Mouse (Mus musculus) heart, embryonic 12.5 days (tissue): ENCODE measurements at regions not wholly inside any gene's neighbourhood (a gene's known extent, or its start where the extent isn't known, plus 50 kb on each side); places are given as distances from the start of the nearest gene placed in this dataset.
A peak's percentile ranks its signal among the peaks of the same experiment; 100 is the strongest.

Source experiments
- ATAC-seq: fragments of 200-750 bp; cut with Nextera tagmentation; 2 replicates; pipeline ENCODE4 v1.8.0; 2017; ENCODE audit warnings: moderate TSS enrichment, moderate library complexity; ENCODE audit not compliant: insufficient number of reproducible peaks, low FRiP score
- H3K27ac ChIP-seq: fragments of 300-500 bp; sonication (generic); 2 replicates; pipeline ENCODE4 v1.5.1; 2016; ENCODE audit warnings: mild to moderate bottlenecking, moderate library complexity; ENCODE audit not compliant: poor library complexity, severe bottlenecking
- H3K27me3 ChIP-seq: fragments of 300-500 bp; sonication (generic); replicated peaks from 2 replicates; pipeline ENCODE4 v1.6.1; 2016; ENCODE audit warnings: mild to moderate bottlenecking, moderate library complexity
- H3K36me3 ChIP-seq: fragments of 300-500 bp; sonication (generic); 2 replicates; pipeline ENCODE4 v1.6.1; 2016; ENCODE audit warnings: mild to moderate bottlenecking, moderate library complexity
- H3K4me1 ChIP-seq: fragments of 300-500 bp; sonication (generic); replicated peaks from 2 replicates; pipeline ENCODE4 v1.6.1; 2016; ENCODE audit warnings: mild to moderate bottlenecking
- H3K4me2 ChIP-seq: fragments of 300-500 bp; sonication (generic); 2 replicates; pipeline ENCODE4 v1.6.1; 2016; ENCODE audit warnings: mild to moderate bottlenecking, moderate library complexity
- H3K4me3 ChIP-seq: fragments of 300-500 bp; sonication (generic); 2 replicates; pipeline ENCODE4 v1.5.1; 2016; ENCODE audit warnings: mild to moderate bottlenecking
- H3K9ac ChIP-seq: fragments of 300-500 bp; sonication (generic); 2 replicates; pipeline ENCODE4 v1.6.1; 2016; ENCODE audit warnings: mild to moderate bottlenecking, moderate library complexity
- H3K9me3 ChIP-seq: fragments of 300-500 bp; sonication (generic); replicated peaks from 2 replicates; pipeline ENCODE4 v1.6.1; 2016; ENCODE audit warnings: mild to moderate bottlenecking, moderate library complexity
- WGBS: fragments of 180-500 bp; shearing (Covaris S2); methylation state at CpG from one replicate; pipeline ENCODE4 v1.1.7; 2016; 5-methylcytosine and 5-hydroxymethylcytosine counted together

DNA sequence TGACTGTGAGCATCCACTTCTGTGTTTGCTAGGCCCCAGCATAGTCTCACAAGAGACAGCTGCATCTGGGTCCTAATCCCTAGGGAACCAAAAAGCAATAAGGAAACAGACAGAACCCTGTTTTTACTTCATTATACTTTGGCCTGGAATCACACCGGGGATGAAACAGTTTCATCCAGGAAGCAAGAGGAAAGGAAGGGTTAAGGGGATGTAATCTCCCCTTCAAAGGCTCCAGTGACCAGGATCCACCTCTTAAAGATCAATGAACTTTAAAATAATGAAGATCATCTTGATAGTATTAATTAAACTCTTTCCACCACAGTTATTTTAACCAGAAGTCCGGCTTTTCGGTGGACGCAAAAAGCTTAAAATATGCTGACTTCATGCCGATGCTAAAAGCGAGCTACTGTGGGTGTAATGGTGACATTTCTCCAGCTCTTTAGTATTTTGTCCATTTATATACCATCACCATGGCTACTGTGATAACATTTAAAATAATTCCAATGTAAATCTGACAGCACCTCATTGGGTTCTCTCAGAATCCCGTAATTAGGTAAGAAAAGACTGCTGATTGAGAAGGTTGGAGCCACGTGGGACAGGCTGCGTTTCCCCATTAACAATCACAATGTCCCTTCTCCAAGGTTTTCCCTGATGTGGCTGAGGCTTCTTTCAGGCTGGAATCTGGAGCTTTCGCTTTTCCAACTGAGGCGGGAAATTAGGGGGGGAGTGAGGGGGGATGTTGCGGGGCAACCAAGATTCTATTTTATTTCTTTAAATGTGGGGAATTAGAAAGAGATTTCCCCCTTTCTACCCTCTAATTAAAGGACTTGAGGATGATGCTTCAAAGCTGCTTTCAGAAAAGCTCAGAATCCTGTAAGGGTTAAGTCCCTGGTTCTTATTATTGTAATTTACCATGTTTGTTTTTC lies 560.0 kb upstream of the Pdzrn3 start:
- H3K9me3 ChIP-seq, result no peaks in the 10 kb centered on the region
- H3K9ac ChIP-seq, result no peak overlapping the region
- H3K36me3 ChIP-seq, result no peaks in the 10 kb centered on the region
- no peaks in the 10 kb centered on the region for H3K4me1 ChIP-seq
- H3K27me3 ChIP-seq, result no peaks in the 10 kb centered on the region
- no peak overlapping the region for H3K27ac ChIP-seq
- ATAC-seq, result no peak
- 75% methylated on average over 12 of the region's 12 CpGs for WGBS
- no peak overlapping the region for H3K4me2 ChIP-seq
- no peak overlapping the region for H3K4me3 ChIP-seq

- no peaks in the 10 kb centered on the region for H3K36me3 ChIP-seq
- H3K27me3 ChIP-seq, result no peaks in the 10 kb centered on the region
- no peak overlapping the region for H3K4me2 ChIP-seq
- WGBS, result 83% methylated on average over 5 of the region's 5 CpGs
- no peak overlapping the region for H3K27ac ChIP-seq
- H3K4me3 ChIP-seq, result no peak overlapping the region
- no peak overlapping the region for H3K9ac ChIP-seq
- H3K4me1 ChIP-seq, result no peaks in the 10 kb centered on the region
- H3K9me3 ChIP-seq, result no peaks in the 10 kb centered on the region
- ATAC-seq, result no peak
Observed at GRCm38 (mm10) chr6:101931768-101932167, 554.1 kb upstream of the Pdzrn3 start.

- no peak for ATAC-seq
- Histone ChIP-seq H3K4me3 (no peak overlapping the region), H3K27me3 (no peaks in the 10 kb centered on the region), H3K27ac (no peak overlapping the region), H3K4me2 (no peak overlapping the region), H3K36me3 (no peaks in the 10 kb centered on the region), H3K4me1 (no peaks in the 10 kb centered on the region), H3K9ac (no peak overlapping the region), H3K9me3 (no peaks in the 10 kb centered on the region)
- 68% methylated on average over 4 of the region's 4 CpGs for WGBS
Observed at GRCm38 (mm10) chr6:101921686-101922085, 544.0 kb upstream of the Pdzrn3 start.

DNA sequence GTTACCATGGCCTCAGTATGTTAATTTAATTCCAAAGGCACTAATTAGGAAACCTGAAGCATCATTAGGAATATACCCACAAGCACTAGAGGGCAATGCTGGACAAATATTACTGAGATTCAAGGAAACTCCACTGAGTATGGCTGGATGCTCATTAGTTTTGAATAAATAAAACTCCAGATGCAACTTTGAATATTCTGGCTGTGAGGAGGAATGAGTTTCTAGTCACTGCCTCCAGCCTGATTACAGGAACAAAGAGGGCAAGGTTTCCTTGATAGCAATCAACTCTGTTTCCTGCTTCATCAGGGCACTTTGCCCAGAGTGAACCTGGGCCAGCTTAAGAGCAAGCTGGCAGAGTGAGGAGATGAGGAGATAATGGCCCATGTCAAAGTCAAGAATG lies 543.5 kb upstream of the Pdzrn3 start:
- no peaks in the 10 kb centered on the region for H3K36me3 ChIP-seq
- no peaks in the 10 kb centered on the region for H3K27me3 ChIP-seq
- H3K4me1 ChIP-seq, result no peaks in the 10 kb centered on the region
- no peak overlapping the region for H3K9ac ChIP-seq
- H3K4me3 ChIP-seq, result no peak overlapping the region
- no peak overlapping the region for H3K4me2 ChIP-seq
- no peaks in the 10 kb centered on the region for H3K9me3 ChIP-seq
- ATAC-seq, result no peak
- H3K27ac ChIP-seq, result no peak overlapping the region

DNA sequence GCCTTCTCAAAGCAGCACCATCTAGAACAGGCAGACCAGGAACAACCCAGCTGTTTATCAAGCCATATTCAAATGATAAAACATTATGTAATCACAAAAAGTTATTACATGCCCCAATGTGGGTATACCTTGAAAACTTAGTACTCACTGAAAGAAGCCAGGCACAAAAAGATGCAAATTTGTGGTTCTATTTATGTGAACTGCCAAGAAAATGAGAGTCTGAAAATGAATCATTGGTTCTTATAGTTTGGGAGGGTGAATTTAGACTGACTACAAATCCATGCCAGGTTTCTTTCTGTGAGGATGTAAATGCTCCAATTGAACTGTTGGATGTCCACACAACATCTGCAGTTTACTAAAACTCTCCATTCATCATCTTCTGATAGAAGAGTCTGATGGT lies 541.2 kb upstream of the Pdzrn3 start:
- Histone ChIP-seq H3K27me3 (no peaks in the 10 kb centered on the region), H3K27ac (no peak overlapping the region), H3K36me3 (no peaks in the 10 kb centered on the region)

GRCm38 (mm10) chr6:101905029-101905342 lies 527.3 kb upstream of the Pdzrn3 start:
- no peaks in the 10 kb centered on the region for H3K9me3 ChIP-seq
- WGBS, result 76% methylated on average over 2 of the region's 2 CpGs
- no peak for ATAC-seq
- H3K4me2 ChIP-seq, result no peak overlapping the region
- H3K4me1 ChIP-seq, result no peaks in the 10 kb centered on the region
- no peaks in the 10 kb centered on the region for H3K27me3 ChIP-seq
- H3K4me3 ChIP-seq, result no peak overlapping the region
- H3K36me3 ChIP-seq, result no peaks in the 10 kb centered on the region
- no peak overlapping the region for H3K9ac ChIP-seq
- no peak overlapping the region for H3K27ac ChIP-seq

More for the DNA sequence above, 541.2 kb upstream of the Pdzrn3 start:
- no peak for ATAC-seq
- Histone ChIP-seq H3K9ac (no peak overlapping the region), H3K9me3 (no peaks in the 10 kb centered on the region), H3K4me2 (no peak overlapping the region), H3K4me3 (no peak overlapping the region), H3K4me1 (no peaks in the 10 kb centered on the region)

- WGBS, result 57% methylated on average over 2 of the region's 2 CpGs
- no peaks in the 10 kb centered on the region for H3K9me3 ChIP-seq
- no peaks in the 10 kb centered on the region for H3K4me1 ChIP-seq
- no peaks in the 10 kb centered on the region for H3K36me3 ChIP-seq
- no peak for ATAC-seq
- H3K27ac ChIP-seq, result no peak overlapping the region
- H3K27me3 ChIP-seq, result no peaks in the 10 kb centered on the region
- no peak overlapping the region for H3K4me3 ChIP-seq
- no peak overlapping the region for H3K4me2 ChIP-seq
- no peak overlapping the region for H3K9ac ChIP-seq
Observed at GRCm38 (mm10) chr6:101904234-101905028, 526.7 kb upstream of the Pdzrn3 start.

- Histone ChIP-seq H3K4me3 (no peak overlapping the region), H3K36me3 (no peaks in the 10 kb centered on the region), H3K4me2 (no peak overlapping the region), H3K9ac (no peak overlapping the region), H3K4me1 (peaks cover 5% of the 10 kb centered on the region; the same call in 1 of the 2 replicates), H3K27ac (no peak overlapping the region), H3K9me3 (no peaks in the 10 kb centered on the region), H3K27me3 (no peaks in the 10 kb centered on the region)
- 49% methylated on average over 2 of the region's 2 CpGs for WGBS
- ATAC-seq, result no peak
Observed at GRCm38 (mm10) chr6:101902276-101902675, 524.6 kb upstream of the Pdzrn3 start.

DNA sequence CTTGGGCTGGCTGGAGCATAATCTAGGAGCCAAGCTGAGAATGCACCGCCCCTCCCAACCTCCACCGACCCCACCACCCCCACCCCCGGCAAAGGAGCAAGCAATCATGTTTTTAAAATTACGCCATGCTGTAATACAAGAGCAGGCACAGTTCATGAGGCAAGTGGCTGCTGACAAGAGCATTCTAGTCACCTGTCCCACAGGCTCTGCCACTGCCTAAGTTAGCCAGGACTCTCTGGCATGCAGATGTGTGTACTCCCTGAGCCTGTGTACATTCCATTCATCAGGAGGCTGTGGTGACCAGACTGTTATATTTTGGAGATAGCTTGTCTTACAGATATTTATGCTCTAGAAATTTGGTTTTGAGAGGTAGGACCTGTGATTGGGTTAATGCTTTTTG lies 520.8 kb upstream of the Pdzrn3 start:
- Histone ChIP-seq H3K9me3 (no peaks in the 10 kb centered on the region), H3K36me3 (no peaks in the 10 kb centered on the region), H3K9ac (no peak overlapping the region), H3K4me3 (no peak overlapping the region), H3K4me1 (peaks cover 5% of the 10 kb centered on the region; the same call in 1 of the 2 replicates), H3K27ac (peak overlapping the region; percentile 53; the same call in 1 of the 2 replicates), H3K27me3 (no peaks in the 10 kb centered on the region), H3K4me2 (no peak overlapping the region)
- WGBS, result 40% methylated on average over 4 of the region's 4 CpGs
- ATAC-seq, result peak; percentile 77; the same call in 1 of the 2 replicates

- Histone ChIP-seq H3K4me1 (no peaks in the 10 kb centered on the region), H3K9ac (no peak overlapping the region), H3K4me2 (no peak overlapping the region), H3K27me3 (no peaks in the 10 kb centered on the region), H3K27ac (no peak overlapping the region), H3K9me3 (no peaks in the 10 kb centered on the region), H3K4me3 (no peak overlapping the region), H3K36me3 (no peaks in the 10 kb centered on the region)
- no peak for ATAC-seq
Observed at GRCm38 (mm10) chr6:101890655-101891054, 513.0 kb upstream of the Pdzrn3 start.

DNA sequence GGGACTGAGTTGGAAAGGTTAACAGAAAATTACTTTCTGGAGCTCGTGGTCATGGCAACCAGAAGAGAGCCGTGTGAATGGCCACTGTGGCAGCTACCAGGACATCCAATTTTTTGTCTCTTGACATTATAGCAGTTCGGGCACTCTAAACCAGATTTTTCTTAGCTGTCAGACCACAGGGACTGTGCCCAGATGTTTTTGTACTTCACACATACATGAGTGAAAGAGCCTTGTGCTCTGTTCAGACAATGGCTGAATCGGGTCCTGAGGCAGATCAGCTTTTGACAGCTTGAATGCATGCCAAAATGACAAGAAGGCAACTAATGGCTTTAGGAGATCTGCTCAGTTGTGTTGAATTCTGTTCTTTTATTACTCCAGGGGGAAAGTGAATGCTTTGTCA lies 505.2 kb upstream of the Pdzrn3 start:
- Histone ChIP-seq H3K4me1 (no peaks in the 10 kb centered on the region), H3K4me3 (no peak overlapping the region), H3K27ac (no peak overlapping the region), H3K4me2 (no peak overlapping the region), H3K27me3 (no peaks in the 10 kb centered on the region), H3K36me3 (no peaks in the 10 kb centered on the region), H3K9me3 (no peaks in the 10 kb centered on the region), H3K9ac (no peak overlapping the region)
- ATAC-seq, result no peak
- 44% methylated on average over 4 of the region's 4 CpGs for WGBS
